Mouse (Mus musculus) layer of hippocampus, adult 9-10 months (tissue): ENCODE measurements around the gene Gm20388.

Source experiments
- DNase-seq: peaks from one replicate; pipeline ENCODE4 v3.0.0; 2022; ENCODE audit warnings: low spot score

The Gm20388 gene

DNA sequence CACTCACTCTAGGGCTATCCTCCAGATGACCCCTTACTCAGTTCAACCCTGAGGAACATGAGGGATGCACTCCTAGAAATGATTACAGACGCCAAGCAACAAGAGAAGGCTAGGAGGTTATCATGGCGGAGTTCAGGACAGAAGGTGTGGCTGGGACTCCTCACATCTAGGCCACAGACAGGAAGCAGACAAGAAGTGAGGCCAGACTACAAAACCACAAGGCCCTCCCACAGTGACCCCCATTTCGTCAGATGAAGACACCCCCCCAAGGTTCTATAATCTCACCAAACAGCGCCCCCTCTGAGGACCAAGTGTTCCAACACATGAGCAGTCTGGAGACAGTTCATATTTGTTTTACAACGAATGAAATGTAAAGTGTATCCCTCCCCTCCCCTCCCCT is 2286.7 kb downstream of the Gm20388 start:
- DNase-seq = no peak

DNA sequence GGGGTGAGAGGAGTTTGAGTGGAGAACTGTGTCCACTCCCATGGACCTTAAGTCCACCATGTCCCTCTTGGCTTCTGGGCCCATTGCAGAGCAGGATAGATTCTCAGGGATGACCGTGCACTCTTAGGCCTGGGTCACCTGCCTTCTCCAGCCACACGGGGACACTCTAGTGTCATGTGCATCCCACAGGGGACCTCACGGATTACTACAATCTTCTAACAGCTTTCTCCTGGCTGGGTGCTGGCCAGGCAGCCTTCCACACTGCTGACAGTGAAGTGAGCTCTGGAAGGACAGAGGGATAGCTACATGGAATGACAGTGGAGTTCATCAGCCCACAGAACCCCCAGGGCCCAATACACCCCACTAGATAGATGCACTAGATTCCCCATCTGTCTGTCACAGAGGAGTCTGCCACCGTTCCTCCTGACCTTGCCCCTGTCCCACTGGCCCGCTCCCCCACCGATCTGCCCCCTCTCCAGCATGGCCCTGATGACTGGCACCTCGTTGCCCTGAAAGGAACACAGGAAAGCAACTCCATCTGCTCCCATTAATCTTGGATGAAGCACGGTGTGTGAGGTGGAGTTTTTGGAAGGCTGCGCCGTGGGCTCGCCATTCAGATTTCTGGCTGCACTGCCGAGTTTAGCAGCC is 2287.9 kb downstream of the Gm20388 start:
- DNase-seq = no peak

DNA sequence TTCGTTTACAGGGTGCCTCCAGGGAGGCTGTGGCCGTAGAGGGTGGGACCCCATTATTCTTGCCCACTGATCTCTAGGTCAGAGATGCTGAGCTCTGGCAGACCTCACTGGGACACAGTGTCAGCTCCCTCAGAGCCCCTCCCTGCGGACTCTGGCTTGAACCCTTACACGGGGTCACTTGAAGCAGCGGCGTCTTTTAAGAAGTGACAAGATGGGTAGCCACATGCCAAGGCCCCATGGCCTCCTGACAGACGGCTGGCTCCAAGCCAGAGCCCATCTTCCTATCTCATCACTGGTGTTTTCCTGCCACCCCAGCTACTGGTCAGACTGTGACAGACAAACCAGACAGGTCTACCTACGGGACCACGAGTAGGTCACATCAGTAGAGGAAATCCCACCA is 2288.6 kb downstream of the Gm20388 start:
- DNase-seq = no peak

DNA sequence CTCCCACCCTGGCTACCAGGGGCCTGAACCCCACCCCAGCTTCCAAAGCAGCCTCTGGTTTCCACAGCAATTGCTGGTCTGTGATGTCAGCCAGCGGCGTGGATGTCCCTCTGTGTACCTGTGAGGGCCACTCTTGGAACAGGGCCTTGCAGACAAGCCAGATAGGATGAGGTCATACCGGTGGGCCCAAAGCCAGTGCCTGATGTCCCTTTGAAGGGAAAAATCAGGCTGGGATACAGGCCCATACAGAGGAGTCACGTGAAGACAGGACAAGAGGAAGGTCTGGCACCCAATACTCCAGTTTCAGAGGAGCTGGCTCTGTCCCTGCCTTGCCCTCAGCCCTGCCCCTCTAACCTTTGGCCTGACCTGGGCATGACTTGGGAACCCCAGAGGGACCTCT is 2289.2 kb downstream of the Gm20388 start:
- no peak for DNase-seq

DNA sequence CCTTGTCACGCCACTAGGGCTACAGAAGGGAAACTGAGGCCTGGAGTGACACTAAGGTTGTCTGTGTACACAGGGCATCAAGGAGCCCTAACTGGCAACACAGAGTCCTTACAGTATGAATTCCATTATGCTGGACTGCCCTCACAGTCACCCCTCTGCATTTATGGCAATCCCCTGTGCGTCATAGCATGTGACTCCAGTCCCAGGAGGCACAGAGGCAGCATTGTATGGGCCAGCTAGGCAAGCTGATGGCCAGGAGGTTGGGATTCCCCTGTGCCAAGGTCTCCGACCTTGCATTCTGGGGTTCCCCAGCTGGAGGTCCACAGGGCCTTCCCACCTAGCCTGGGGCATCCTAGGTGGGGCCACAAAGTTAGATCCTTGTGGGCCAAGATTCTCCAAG is 2300.9 kb downstream of the Gm20388 start:
- no peak for DNase-seq

DNA sequence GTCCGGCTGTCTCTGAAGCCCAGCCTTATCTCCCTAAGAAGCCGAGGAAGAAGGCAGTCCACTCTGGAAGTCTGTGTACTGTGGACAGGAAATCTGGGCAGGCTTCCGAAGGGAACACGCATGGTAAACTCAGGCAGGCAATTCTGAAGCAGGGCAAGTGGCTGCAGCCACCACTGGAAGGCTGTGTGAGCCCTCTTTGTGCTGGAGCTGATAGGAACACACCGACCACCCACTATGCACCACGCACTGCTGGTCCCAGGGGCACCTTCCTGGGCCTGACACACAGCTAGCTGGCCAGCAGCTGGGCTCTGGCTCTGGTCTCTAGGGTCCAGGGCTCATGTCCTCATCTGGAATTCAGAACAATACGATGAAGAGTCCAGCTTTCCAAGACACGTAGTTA is 2305.0 kb downstream of the Gm20388 start:
- no peak for DNase-seq

DNA sequence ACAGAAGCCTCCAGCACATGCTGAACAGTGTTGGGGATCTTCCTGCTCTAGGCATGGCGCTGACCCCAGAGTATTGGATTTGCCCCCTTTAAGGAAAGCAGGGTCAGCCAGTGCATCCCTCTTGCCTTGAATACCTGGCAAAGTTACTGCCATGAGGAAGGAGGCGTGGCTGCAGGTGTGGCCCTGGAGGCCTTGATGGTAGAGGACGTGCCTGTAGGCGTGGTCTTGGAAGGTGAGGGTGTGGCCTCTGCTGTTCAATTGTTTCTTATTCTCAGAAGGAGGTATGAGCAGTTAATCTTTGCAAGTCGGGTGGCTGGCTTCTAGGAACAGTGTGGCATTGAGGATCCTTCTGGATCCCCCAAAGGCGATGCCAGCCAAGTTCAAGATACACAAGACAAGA is 2305.8 kb downstream of the Gm20388 start:
- no peak for DNase-seq

DNA sequence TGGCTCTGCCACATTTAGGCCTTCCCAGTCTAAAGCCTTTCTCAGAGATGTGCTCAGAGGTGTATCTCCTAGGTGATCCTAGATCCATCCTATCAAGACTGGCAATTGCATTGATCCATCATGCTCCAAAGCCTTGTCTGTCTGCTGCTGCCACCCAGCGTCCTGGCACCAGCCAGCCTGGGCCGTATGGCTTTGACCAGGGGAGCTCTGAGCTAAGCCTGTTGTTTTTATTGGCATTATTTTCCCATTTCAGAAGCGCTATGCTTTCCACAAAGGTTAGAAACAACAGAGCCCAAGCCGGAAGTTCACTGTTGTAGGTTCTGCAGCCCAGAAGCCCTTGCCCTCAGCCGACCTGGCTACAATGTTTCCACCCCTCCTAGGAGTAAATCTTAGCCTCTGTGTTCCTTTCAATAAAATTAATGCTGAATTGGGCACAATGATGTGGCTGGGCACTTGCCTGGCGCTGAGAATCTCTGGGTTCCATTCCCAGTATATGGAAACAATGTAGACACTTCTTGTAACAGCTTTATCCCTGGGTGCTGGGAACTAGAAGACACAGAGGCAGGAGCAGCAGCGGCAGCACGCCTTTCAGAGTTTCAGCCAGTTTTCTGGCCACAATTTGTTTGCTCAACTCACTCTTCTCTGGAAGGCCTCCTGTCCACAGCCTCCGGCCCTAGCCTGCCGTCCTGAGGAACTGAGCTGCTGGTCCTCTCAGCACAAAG is 2307.0 kb downstream of the Gm20388 start:
- DNase-seq = no peak

DNA sequence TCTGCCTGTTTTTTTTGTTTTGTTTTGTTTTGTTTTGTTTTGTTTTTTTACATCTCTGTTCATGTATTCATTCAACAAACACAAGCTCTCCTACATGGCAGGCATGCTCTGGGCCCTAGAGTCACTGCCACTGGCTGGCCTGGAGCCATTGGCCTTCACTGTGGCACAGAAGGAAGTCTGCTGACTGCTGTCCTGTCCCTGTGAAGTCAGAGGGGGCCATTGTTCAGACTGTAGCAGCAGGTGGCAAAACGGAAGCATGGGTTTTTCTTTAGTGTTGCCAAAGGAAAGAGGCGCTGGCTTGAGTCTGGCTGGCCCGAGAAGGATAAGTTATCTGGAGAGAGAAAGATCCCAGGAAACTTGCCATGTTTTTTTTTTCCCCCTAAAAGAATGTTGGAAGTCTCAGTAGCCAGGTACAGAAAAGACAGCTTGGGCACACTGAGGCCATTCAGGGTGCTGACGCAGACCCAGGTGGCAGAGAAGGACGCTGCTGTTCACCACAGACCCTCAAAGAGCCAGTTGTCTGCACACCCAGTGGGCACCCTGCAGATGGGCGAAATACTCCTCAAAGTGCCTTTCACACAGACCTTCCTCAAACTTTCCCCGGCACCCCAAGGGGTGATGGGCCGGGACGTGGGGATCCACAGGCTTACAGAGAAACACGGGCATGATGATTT is 2313.5 kb downstream of the Gm20388 start:
- no peak for DNase-seq

DNA sequence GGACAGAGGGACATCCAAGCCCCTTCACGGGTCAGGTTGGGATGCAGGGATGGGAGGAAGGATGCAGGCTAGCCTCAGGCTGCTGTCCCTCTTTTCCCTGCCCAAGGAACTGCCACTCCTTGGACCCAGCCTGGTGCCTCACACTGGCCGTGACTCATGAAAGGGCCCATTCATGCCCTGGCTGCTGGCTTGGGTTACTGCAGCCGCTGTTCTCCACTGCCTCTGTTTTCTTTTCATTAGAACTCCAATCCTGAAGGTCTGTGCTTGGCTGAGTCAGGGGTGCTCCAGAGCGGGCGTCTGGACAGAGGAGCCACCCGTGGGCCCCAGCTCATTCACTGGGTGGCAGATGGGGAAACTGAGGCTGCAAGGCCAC is 2314.0 kb downstream of the Gm20388 start:
- no peak for DNase-seq

DNA sequence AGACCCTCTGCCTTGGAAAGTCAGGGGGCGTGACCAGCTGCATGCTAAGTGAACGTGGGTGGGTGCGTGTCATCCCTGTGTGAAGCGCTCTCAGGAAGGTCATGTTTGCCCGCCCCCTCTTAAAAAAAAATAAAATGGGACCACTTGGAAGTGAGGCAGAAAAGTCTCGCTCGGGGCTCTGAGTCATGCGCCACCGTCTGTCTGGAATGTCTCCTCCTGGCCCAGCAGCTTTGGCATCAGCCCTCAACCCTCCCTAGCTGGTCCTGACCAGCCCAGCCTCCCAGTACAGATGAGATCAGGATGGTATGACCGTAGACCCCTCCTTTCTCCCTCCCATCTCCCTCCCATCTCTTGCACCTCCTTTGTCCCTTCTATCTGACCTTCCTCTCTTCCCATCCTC is 2314.8 kb downstream of the Gm20388 start:
- no peak for DNase-seq

DNA sequence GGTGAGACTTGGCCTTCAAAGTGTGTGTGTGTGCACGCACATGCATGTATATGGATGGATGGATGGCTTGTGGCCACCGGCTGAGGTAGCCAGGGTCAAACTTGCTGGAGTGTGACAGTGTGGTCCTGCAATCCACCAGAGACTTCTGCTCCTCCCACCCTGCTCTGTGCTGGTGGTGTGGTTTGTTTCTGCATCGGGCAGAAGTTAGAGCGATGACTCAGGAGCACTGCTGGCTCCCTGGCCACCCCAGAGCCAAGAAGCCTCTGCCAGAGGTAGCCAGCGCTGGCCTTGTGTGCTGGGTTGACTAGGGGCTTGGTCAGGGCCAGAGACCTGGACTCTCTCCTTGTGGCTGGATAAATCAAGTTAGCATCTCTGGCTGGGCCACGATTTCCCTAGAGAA is 2316.7 kb downstream of the Gm20388 start:
- DNase-seq = no peak

DNA sequence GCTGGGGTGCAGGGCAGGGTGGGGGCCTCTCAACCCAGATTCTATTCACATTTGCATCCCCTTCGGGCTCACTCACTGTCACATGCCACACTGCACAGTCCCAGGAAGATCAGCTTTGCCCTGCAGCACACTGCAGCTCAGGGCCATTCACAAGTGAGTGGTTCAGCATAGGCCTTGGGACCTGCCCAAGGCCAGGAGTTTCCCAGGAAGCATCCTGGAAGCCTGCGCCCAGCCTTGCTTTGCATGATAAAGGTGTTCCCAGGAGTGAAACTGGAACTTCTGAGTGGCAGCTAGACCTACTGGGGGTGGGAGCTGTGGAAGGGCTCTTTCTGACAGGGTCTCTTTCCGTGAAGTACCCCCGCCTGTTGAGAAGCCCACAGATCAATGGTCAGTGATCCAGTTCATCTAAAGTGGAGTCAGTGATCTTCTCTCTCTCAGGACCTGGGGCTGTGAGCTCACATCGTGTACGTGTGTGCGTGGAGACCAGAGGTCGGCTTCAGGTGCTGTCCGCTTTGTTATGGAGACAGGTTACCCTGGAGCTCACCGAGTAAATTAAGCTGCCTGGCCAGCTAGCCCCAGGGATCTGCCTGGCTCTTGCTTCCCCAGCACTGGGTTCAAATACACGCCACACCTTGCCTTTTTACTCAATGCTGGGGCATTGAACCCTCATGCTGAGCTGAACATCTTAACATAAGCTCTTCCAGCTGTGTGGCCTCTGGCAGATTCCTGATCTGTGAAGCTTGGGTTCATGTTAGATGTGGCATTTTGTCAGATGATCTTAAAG is 2318.3 kb downstream of the Gm20388 start:
- DNase-seq = no peak

DNA sequence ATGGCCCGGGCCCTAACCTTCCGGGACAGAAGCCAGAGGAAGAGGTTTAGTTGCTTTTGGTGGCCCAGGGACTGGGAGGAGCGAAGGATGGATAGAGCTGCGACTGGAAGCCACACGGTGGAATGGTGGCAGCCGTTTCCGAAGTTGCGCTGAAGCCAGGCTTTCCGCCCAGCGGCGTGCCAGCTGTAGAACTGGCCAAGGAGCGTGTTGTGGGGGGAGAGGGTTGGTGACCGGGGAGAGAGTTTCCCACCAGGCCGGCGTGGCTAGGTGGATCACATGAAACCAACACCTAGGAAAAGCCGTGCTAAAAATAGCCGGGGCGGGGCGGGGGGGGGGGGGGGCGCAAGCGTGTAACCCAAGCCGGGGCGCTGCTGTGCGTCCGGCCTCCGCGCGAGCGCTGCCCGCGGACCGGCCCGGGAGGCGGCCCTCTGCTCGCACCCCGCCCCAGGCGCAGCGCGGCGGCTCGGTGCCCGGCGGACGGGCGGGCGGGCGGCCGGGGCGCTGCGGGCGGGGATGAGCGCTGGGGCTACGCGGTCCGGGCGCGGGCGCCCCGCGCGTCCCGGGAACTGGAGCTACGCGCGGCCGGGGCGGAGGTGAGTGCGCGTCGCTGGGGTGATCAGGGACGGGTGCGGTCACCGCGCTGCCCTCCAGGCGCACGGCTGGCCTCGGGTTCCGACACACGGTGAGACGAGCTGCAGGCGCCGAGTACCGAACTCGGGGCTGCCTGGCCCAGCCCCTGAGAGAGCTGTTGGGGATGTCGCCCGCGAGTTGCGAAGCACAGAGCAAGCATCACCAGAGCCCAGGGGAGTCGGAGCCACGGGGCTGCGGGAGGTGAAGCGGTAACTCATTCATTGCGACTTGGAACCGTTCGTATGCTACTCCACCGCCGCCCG is 2319.4 kb downstream of the Gm20388 start:
- no peak for DNase-seq

DNA sequence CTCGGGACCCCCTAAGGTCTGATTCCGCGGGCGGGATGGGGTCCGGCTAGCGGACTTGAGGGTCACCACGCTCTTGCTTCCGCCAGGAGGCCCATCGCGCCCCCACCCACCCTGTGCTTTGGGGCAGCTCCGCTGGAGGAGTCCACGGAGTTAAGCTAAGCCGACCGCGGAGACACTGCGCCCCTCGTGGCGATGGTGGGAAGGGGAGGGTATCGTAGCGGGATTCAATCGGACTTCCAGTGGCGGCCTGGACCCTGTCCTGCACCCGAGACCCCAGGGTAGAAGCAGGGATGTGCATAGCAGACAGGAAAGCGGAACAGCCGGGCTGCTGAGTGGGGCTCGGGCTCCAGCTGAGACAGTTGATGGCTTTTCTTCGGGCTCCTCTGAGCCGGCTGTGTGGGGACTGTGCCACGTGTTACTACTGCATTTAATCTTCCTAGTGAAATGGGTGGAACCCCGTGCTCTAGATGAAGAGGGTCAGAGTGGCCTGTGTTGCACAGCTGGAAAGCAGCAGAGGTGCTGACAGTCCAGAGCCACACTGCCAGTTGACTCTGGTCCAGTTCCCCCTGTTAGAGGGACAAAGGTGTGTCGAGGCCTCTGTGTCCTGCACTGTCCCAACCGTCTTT is 2320.2 kb downstream of the Gm20388 start:
- peak; percentile 43 for DNase-seq

DNA sequence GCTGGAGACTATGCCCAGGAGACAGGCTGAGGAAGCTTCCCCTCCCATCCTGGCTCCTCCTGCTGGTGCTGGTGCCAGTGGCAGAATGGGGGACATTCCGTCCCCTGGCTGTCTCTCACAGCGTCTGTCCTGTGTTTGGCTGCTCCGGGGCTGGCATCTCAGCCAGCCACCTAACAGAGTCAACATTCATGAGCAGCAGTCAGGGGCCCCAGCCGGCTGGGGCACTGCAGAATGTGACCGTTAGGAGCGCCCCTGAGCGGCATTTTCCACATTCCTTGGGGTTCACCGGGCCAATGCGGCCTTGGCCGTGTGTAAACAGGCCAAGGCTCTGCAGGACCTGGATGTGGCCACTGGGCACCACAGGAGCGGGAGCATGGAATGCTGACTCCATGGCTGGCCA is 2323.4 kb downstream of the Gm20388 start:
- DNase-seq = no peak

DNA sequence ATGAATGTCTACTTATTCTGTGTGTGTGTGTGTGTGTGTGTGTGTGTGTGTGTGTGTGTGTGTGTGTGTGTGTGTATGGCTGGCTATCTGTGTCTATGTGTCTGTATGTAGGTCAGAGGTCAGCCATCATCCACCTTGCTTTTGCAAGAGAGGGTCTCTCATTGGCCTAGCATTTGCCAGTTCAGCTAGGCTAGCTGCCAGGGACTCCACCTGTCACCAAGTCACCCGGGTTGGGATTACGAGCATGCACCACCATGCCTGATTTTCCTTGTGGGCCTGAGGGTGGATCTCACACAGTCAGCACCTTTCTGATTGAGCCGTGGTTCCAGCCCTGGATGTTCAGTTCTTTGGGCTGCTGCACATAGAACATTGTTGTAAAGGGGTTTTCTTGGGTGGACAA is 2325.9 kb downstream of the Gm20388 start:
- no peak for DNase-seq

DNA sequence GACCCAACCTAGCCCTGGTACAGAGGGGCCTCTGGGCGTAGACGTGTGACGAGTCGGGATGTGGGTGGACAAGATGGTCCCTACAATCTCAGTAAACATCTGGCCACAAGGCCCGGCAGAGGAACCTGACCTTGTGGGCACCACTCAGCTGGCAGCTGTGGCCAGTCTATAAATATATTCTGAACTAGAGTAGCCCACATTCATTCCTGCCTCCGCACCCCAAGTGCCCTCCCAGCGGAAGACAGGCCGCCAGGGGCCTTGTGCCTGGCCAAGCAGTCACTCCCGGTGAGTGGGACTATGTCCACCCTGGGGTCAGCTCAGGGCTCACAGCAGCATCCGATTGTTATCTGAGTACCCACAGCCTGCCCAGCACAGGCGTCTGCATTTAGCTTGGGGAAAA is 2327.6 kb downstream of the Gm20388 start:
- no peak for DNase-seq

DNA sequence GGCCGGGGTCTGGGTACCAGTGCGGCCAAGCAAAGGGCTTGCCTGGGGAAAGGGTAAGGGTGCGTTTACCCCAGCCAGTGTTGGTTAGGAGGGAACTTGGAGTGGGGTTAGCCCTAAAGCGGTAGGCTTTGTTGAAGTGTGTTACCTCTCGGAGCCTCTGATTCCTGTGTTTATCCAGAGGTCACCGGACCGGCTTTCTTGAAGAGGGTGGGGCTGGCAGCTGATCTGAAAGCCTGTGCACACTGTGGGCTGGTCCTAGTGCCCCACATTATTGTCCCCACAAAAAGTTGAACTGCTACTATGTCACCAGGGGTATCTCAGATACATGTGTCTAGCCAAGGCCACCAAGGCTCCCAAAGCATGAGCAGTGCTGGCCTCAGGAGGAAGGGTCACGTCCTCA is 2328.1 kb downstream of the Gm20388 start:
- DNase-seq = no peak

DNA sequence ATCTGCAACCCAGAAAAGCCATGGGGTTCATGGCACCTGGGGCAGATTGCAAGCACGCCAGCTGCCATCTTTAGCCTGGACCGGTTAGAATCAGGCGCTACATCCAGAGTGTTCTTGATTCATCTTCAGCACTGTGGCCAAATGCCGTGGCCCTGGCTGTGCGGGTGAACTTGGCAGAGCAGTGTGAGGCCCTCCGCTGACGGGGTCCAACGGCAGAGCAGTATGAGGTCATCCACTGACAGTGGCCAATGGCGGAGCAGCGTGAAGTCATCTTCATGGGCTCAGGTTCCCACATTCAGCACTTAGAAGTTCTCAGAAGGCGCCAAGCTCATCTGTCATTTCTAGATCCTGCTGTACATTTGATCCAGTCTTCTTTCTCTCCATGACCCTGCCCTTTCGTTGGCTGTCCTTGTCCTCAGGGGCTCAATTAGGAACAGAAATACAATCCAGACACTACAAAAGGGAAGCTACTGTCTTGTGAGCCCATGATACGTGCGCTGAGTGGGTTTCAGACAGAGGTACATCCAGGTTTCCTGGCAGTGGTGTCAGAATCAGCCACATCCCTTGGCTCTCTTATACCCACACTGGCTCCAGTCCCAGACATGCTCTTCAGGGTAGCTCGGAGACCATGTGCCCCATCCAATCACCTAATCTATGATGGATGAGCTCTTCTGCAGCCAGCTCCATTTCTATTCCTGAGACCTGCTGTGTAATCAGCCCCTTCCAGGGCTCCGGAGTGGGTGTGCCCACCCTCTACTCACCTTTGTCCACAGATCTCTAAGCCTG is 2329.8 kb downstream of the Gm20388 start:
- no peak for DNase-seq
